Mouse (Mus musculus): ENCODE measurements around the gene Pygo2. TPM values are rescaled to one million over a fixed set of nuclear protein-coding genes. Genes with fewer than 3 reads are reported as not detected.

The Pygo2 gene
- total RNA-seq (2021), result 10 to 100 TPM in 1 of 2 experiments, 1 to 10 TPM in 1; 9.5 to 10.1 TPM
- long read RNA-seq, experiment 1, partial matches to known transcripts, result 0 of 8 reads
- long read RNA-seq, experiment 1, other reads (novel, unspliced or antisense), result 3 of 8 reads
- long read RNA-seq, experiment 2, partial matches to known transcripts, result 0 of 11 reads
- long read RNA-seq, experiment 2, other reads (novel, unspliced or antisense), result 7 of 11 reads

DNA sequence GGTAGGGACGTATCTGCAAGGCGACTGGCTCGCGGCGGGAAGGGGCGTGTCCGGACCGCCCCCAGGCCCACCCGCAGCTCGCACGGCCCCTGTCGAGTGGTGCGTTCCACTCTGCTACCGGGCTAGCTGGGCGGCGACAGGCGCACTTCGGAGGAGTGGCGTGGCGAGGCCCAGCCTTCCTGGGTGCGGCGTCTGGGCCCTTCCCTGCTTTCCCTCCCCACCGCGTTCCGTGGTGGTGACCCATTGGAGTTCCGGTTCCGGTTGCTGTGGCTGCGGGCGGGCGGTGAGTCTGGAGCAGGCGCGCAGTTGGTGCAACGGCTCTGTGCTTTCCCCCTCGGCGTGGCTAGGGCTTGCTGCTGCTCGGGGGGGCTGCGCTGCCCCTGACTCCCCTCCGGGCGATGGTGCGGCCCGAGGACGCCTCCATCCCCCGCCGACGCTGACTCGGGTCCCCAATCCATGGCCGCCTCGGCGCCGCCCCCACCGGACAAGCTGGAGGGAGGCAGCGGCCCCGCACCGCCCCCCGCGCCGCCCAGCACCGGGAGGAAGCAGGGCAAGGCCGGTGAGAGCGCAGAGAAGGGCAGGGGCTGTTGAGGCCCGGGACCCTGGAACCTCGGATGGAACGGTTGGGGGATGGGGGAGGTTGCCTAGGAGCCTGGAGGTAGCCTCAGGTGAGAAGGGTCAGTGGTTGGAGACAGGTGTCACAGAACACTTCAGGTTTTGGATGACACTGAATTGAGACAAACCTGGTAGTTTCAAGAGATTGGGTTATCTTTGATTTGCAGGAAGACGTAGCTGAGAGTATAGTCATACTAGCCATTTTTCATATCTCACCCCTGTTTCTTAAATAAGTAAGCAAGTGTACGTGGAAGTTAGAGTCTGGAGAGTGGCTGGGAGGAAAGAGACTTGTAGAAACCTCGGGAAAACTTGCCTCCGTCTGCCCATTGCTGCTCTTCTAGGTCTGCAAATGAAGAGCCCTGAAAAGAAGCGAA lies at the start of gene Pygo2:
Gene Pygo2, plus strand, starts transcription at position 44 of the 989 bp plus-strand sequence.
- intact Hi-C loops (cut with DNase I), result loop anchor here (2.0 kb wide), 1 partner anchor 36 kb away; the partner anchor contains the start of gene Zbtb7b
- TF ChIP-seq CTCF (IDR thresholded peaks at IDR 0.05), result no peak
- H3K4me3 ChIP-seq, result peak within 1 kb of the TSS; percentile 80
- peak; percentile 98 for DNase-seq
- peak within 1 kb of the TSS; percentile 93 for H3K27ac ChIP-seq

DNA sequence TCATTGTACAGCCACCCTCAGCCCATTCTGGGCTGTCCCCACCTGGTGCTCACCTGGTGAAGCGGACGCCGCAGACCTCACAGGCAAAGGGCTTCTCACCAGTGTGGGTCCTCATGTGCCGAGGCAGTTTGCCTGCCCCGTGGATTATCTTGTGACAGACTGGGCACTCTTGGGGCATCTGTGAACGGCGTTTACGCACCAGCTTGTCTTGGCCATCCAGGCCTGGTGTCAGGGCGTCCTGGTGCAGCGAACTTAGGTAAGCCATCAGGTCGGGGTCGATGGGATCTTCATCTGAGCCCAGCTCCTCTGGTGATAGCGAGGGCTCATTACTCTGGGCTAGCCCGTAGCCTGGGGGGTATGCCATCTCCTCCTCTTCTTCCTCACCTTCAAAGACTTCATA lies 49.7 kb upstream of the Pygo2 start:
- Histone ChIP-seq H3K4me3 (no peak overlapping the region), H3K27ac (no peak overlapping the region)
- TF ChIP-seq CTCF (IDR thresholded peaks at IDR 0.05), result no peak
- intact Hi-C loops (cut with DNase I), result no loop called here
- DNase-seq, result no peak

DNA sequence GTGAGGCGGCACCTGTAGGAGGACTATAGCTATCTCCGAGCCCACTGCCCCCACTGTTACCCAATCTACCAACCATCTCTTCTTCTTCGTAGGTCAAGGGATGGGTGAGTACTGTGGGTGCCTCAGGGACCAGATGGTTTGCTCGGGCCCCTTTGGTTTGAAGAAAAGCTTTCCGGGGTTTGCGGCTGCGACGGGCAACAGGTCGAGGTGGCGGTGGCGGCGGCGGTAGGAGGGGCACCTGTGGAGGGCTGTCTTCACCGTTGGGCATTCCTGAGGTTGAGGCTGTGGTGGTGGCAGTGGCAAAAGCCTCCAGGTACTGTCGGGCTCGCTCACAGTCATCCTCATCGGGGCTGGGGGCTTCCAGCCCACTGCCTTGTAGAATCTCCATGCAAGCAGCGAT lies 49.3 kb upstream of the Pygo2 start:
- TF ChIP-seq CTCF (IDR thresholded peaks at IDR 0.05), result no peak
- intact Hi-C loops (cut with DNase I), result no loop called here
- no peak for DNase-seq
- H3K27ac ChIP-seq, result no peak overlapping the region
- H3K4me3 ChIP-seq, result no peak overlapping the region

DNA sequence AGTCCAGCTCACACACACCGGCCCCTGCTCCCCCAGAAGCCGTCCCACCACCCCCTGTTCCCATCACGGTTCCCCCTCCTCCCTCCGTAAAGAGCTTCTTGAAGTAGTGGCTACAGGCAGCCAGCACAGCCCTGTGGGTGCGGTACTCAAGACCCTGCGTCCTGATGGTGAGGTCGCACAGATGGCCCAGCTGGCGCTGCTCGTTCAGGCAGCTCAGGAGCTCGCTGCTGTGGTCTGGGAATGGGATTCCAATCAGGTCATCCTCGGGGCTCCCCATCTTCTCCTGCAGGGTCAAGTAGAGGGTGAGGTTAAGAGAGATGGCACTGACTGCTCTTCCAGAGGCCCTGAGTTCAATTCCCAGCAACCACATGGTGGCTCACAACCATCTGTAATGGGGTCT lies 48.8 kb upstream of the Pygo2 start:
- no peak for TF ChIP-seq CTCF (IDR thresholded peaks at IDR 0.05)
- intact Hi-C loops (cut with DNase I), result no loop called here
- Histone ChIP-seq H3K4me3 (no peak overlapping the region), H3K27ac (no peak overlapping the region)
- DNase-seq, result no peak

DNA sequence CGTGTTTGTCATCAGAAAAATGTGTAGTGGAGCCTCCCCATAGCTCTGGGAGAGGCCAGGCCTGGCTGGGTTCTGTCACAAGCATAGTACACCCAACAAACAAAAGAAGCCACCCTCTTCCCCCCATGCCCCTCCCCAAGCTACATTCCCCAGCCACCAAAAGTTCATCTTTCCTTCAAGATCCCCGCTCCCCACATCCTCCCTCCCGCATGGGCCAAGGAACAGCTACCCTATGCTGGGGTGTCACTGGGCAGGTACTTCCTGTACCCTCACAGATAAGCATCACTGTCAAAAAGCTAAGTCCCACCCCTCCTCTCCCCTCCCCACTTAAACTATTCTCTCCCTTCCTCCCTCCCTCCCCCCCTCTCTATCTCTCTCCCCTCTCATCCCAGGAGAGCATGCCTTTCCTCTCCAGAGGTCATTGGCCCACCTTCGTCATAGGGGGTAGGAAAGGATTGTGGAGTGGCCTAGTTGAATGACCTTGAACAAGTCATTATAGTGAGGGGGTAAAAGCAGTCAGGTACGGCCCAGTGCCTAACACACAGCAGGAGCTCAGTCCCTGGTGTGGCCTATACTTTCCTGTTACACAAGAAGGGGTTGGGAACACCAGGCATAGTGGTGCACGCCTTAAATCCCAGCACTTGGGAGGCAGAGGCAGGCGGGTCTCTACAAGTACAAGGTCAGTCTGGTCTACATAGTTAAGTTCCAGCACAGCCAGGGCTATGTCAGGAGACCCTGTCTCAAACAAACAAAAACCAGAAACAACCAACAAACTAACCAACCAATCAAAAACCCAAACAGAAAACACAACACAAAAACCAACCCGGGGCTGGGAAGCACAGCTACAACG lies 47.8 kb upstream of the Pygo2 start:
- intact Hi-C loops (cut with DNase I), result no loop called here
- no peak for TF ChIP-seq CTCF (IDR thresholded peaks at IDR 0.05)
- Histone ChIP-seq H3K4me3 (no peak overlapping the region), H3K27ac (peak overlapping the region; percentile 16)
- DNase-seq, result no peak

DNA sequence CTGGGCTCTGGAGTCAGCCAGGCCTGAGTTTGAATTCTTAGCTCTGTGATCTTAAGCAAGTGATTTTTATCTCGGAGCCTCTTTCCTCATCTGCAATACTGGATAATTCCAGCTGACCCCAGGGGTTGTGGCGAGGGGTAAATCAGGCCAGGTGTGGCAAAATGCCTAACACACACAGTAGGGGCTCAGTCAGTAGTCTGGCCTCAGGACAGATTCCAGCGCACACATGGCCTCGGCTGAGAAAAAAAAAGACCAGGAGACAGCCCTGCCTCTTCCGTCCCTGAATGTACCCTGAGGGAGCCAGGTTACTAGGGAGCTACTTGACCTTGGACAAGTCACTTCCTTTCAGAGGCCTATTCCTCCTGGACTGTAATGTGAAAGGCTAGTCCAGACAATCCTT lies 47.1 kb upstream of the Pygo2 start:
- intact Hi-C loops (cut with DNase I), result no loop called here
- TF ChIP-seq CTCF (IDR thresholded peaks at IDR 0.05), result no peak
- no peak for DNase-seq
- peak overlapping the region; percentile 16 for H3K27ac ChIP-seq
- H3K4me3 ChIP-seq, result no peak overlapping the region

DNA sequence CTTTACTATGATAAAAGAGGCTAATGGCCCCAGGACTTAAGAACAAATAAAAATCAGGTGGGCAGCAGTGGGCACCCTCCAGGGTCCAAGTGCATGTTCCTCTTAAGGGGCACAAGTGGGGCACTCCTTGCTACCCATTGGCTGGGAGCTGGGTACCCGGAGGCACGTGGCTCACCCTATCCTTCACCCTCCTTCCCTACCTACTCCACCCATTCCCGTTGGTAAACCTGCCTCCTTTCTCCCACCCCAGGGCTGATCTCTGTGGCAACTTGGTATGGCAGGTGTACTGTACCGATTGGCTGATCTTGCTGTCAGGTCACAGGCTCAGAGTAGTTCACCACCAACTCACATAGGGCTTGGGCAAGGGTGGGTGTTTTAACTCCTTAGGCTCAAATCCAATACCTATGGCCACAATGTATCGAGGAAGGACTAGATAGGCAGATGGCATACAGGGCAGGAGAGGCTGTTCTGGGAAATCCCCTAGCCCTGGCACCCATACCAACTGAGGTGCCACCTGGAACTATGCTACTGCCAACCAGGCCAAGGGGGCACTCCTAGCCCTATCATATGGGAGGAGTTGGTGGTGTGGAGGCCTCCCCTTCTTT lies 46.3 kb upstream of the Pygo2 start:
- Histone ChIP-seq H3K4me3 (no peak overlapping the region), H3K27ac (peak overlapping the region; percentile 95)
- intact Hi-C loops (cut with DNase I), result no loop called here
- no peak for TF ChIP-seq CTCF (IDR thresholded peaks at IDR 0.05)
- peak; percentile 21 for DNase-seq

DNA sequence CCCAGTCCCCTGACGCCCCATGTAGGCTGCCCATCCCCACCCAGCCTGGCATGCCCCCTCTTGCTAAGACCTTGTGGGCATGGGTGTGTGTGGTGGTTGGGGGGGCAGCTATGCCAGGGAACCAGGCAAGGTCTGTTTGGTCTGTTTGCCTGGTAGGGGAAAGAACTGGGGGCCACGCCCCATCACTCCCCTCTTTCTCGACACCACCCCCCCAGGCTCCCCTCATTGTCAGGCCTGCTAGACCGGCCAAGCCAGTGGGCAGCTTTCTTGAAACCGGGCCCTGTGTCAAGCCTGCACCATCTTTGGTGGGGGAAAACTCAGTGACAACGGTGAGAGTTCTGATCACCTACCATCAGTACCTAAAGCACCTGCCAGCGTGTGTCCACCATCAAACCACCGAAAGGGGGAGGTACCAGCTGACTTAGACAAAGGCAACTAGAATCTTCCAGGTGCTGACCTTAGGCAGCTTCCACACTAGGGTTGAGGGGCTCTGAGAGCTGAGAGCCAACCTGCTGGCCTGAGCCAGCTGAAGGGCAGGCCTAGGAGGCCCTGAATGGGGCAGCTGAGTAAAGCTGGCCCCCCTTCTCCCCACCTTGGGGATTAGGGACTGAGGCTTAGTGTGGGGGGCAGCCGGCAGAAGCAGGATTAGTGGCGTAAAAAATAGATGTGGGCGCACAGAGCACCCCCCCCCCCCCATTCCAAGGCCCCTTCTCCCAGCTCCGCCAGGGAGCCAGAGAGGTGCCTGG lies 45.5 kb upstream of the Pygo2 start:
- peak; percentile 16 for DNase-seq
- no peak overlapping the region for H3K4me3 ChIP-seq
- intact Hi-C loops (cut with DNase I), result no loop called here
- peak overlapping the region; percentile 95 for H3K27ac ChIP-seq
- TF ChIP-seq CTCF (IDR thresholded peaks at IDR 0.05), result no peak

DNA sequence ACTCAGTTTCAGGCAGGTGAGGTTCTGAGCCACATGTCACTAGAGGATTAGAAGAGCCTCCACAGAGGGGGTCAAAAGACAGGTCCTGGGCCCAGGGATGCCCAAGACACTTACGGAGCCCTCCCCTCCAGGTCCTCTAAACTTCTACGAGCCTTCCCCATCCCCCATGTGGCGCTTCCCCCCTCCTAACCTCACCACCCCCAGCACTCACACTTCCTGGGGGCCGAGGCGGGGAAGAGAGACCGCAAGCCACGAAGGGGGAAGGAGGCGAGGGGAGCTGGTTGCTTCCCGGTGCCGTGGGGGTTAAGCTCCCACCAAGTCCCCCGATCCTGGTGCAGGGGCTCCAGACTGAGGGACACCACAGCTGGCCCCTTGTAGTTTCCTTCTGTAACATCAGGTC lies 44.6 kb upstream of the Pygo2 start:
- H3K27ac ChIP-seq, result peak overlapping the region; percentile 95

DNA sequence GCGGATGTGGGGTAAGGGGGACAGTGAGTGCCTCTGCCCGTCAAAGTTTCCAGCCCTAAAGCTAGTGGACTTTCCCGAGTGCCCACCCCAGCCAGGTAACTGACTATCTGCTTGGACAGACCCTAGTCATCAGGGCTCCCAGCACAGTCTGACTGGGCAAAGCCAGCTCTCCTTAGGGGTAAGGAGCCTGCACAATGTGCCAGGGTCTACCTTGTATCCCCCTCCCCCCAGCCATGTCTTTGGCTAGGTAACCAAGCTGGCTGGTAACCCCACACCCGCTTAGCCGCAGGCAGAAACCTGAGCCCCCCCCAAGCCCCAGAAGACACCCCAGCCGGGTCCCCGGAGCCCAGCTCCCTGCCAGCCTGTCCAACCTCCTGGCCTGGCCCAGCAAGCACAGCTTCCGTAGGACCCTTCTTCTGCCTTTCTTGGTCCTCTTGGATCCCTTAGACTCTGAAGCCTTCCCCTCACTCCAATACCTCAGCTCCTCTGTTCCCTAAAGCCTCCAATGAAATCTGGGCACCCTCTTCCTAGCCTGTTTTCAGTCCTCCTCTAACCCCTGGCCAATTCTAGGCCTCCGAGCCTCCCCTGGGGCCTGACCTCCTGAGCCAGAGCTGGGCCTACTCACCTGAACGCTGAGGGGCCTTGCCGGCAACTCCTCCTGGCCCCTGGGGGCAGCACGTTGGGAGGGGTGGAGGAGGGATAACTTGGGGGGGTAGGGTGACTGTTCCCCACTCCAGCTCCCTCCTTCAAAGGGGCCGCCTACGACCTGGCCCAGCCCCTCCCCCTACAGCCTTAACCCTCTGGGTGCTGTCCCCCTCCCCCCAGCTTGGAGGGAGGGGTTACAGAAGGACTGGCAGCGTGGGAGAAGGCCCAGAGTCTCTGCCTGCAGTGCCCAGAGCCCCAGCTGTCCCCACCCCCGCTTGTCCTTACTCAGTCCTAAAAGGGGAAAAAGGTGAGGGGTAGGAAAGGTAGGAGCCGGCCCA lies 43.3 kb upstream of the Pygo2 start:
- intact Hi-C loops (cut with DNase I), result no loop called here
- DNase-seq, result peak; percentile 83
- no peak for TF ChIP-seq CTCF (IDR thresholded peaks at IDR 0.05)
- H3K4me3 ChIP-seq, result peak overlapping the region; percentile 70
- peak overlapping the region; percentile 95 for H3K27ac ChIP-seq

More for the DNA sequence above, 44.6 kb upstream of the Pygo2 start:
- TF ChIP-seq CTCF (IDR thresholded peaks at IDR 0.05), result no peak
- peak overlapping the region; percentile 70 for H3K4me3 ChIP-seq
- intact Hi-C loops (cut with DNase I), result no loop called here
- no peak for DNase-seq

Data from gastrocnemius, adult 2 months (tissue).